ENCODE assay signal across 15 mouse cellular contexts in the genomic region with DNA sequence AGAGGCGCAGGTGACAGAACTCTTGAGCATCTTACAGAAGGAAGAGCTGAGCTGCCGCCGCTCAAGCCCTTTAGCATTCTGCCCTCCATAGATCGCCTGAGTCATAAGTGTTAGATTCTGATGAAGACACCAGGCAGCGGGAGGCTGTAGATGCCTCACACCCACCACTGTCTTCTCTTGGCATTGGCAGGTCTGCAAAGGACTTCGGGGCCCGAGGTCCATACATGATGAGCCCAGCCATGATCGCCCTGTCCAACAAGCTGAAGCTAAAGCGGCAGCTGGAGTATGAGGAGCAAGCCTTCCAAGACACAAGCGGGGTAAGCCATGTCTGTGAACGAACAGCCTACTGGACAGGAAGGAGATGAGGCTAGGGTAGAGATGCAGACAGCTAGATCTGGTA.
"Had no signal": no experiment of that assay in that cellular context is flagged by ENCODE, and none has a peak within 500 bp of the region (broad histone marks: within the 10 kb centered on the region; RNA-seq: fewer than 3 reads in every experiment).

No protein-coding gene starts in this region.

- H3K4me3 ChIP-seq: limb, embryonic 13.5 days; liver, embryonic 13.5 days; midbrain, embryonic 15.5 days; neural tube, embryonic 13.5 days had no signal

- H3K27me3 ChIP-seq: limb, embryonic 13.5 days; liver, embryonic 13.5 days; midbrain, embryonic 15.5 days; neural tube, embryonic 13.5 days had no signal

- H3K4me1 ChIP-seq: liver, embryonic 13.5 days; midbrain, embryonic 15.5 days; neural tube, embryonic 13.5 days had no signal

- H3K9me3 ChIP-seq: limb, embryonic 13.5 days; liver, embryonic 13.5 days; midbrain, embryonic 15.5 days; neural tube, embryonic 13.5 days had no signal

- H3K27ac ChIP-seq: kidney, postnatal 0 days; limb, embryonic 13.5 days; liver, embryonic 13.5 days; midbrain, embryonic 15.5 days; neural tube, embryonic 13.5 days had no signal

- H3K36me3 ChIP-seq: limb, embryonic 13.5 days; midbrain, embryonic 15.5 days; neural tube, embryonic 13.5 days had no signal

- DNase-seq: kidney, adult 11 months; kidney, adult 9 months; kidney, postnatal 36 days; layer of hippocampus, adult 9-11 months; layer of hippocampus, postnatal 36 days; liver, embryonic 13.5 days; lung, adult 18-20 months; retina, postnatal 1 day; right cerebral cortex, postnatal 14 days; thymus, adult 18-20 months; thymus, postnatal 36 days had no signal
